Mouse (Mus musculus): Measurements from ENCODE around the gene Oosp1.

GRCm38 (mm10) chr19:11639038-11639437 is 51.9 kb downstream of the Oosp1 start:
- no peak for TF ChIP-seq CTCF (IDR thresholded peaks at IDR 0.05; ENCODE audit: borderline replicate concordance, control insufficient read depth, extremely low read depth, insufficient read depth, low read length, poor library complexity)
- no peak for TF ChIP-seq POLR2A (IDR thresholded peaks at IDR 0.05; ENCODE audit: control insufficient read depth, extremely low read depth, insufficient read depth, low read length, poor library complexity)

Measured in thymus, adult 2 months (tissue).